Mouse (Mus musculus): Measurements from ENCODE around the gene Gm28036.

- TF ChIP-seq CTCF (IDR thresholded peaks at IDR 0.05 in 2 of 3, conservative IDR thresholded peaks at IDR 0.05 in 1 of 3; ENCODE audit: control insufficient read depth in 1 of 3, insufficient read depth in 1 of 3, low read depth in 2 of 3, low read length in 3 of 3, poor library complexity in 1 of 3, severe bottlenecking in 1 of 3) = no peak
- TF ChIP-seq USF1 (IDR thresholded peaks at IDR 0.05; ENCODE audit: low read depth, low read length) = no peak
- TF ChIP-seq POLR2A (IDR thresholded peaks at IDR 0.05; ENCODE audit: control insufficient read depth in 1 of 2, insufficient read depth in 1 of 2, low read depth in 1 of 2, low read length in 2 of 2, poor library complexity in 1 of 2) = no peak
- TF ChIP-seq TCF12 (IDR thresholded peaks at IDR 0.05; ENCODE audit: low read depth, low read length) = no peak
- TF ChIP-seq MYC (IDR thresholded peaks at IDR 0.05; ENCODE audit: low read depth, low read length) = no peak
- no peak for TF ChIP-seq GATA1 (IDR thresholded peaks at IDR 0.05; ENCODE audit: low read depth, low read length)
Measured at GRCm38 (mm10) chr2:156089799-156090198, 37.1 kb downstream of the Gm28036 start.

Data from MEL (cell line).